Mouse (Mus musculus) embryonic facial prominence, embryonic 11.5 days (tissue): Measurements from ENCODE around the gene Map3k19. TPM values are rescaled to one million over a fixed set of nuclear protein-coding genes. Genes with fewer than 3 reads are reported as not detected.

Experiments
- polyA plus RNA-seq: library from polyadenylated mRNA; unstranded; fragments of >200 nt; fragmentation: Nextera tagmentation; extraction: Ambion mirVana; gene quantifications from 2 replicates; pipeline ENCODE4 v1.2.1, GENCODE M21; 2014

Gene Map3k19
- polyA plus RNA-seq, 1 experiment from 2014 or later, result not detected

Other genes starting within 250 kb of the Map3k19 start
- gene Tmem163, start 175.5 kb downstream of the Map3k19 start, polyA plus RNA-seq, result 9.5 and 10.2 TPM in 2 replicates
- 0.32 and 0.49 TPM in 2 replicates for gene Acmsd, start 125.6 kb downstream of the Map3k19 start, polyA plus RNA-seq
- gene Ccnt2, start 80.9 kb downstream of the Map3k19 start, polyA plus RNA-seq, result 76.2 and 77.1 TPM in 2 replicates
- gene Rab3gap1, start 13.7 kb upstream of the Map3k19 start, polyA plus RNA-seq, result 16.4 and 17.2 TPM in 2 replicates
- 14.1 and 17.5 TPM in 2 replicates for gene Zranb3, start 248.0 kb upstream of the Map3k19 start, polyA plus RNA-seq
- 87.3 and 93.8 TPM in 2 replicates for gene R3hdm1, start 248.3 kb upstream of the Map3k19 start, polyA plus RNA-seq